Mouse (Mus musculus) embryonic facial prominence, embryonic 15.5 days (tissue): Measurements from ENCODE around the gene Nmnat1. TPM values are rescaled to one million over a fixed set of nuclear protein-coding genes. Genes with fewer than 3 reads are reported as not detected.
A peak's percentile ranks its signal among the peaks of the same experiment; 100 is the strongest.

Source experiments
- ATAC-seq: fragments of 200-750 bp; cut with Nextera tagmentation; 2 replicates; pipeline ENCODE4 v1.8.0; 2017; ENCODE audit warnings: low read depth, moderate TSS enrichment; ENCODE audit not compliant: insufficient number of reproducible peaks, low FRiP score, low TSS enrichment
- H3K27ac ChIP-seq: fragments of 300-500 bp; sonication (generic); replicated peaks from 2 replicates; pipeline ENCODE4 v1.5.1; 2015; ENCODE audit warnings: mild to moderate bottlenecking, inconsistent platforms
- H3K27me3 ChIP-seq: fragments of 300-500 bp; sonication (generic); 2 replicates; pipeline ENCODE4 v1.6.1; 2015; ENCODE audit warnings: inconsistent platforms
- H3K36me3 ChIP-seq: fragments of 300-500 bp; sonication (generic); 2 replicates; pipeline ENCODE4 v1.6.1; 2015; ENCODE audit warnings: mild to moderate bottlenecking, inconsistent platforms
- H3K4me1 ChIP-seq: fragments of 300-500 bp; sonication (generic); 2 replicates; pipeline ENCODE4 v1.6.1; 2015; ENCODE audit warnings: inconsistent platforms
- H3K4me2 ChIP-seq: fragments of 300-500 bp; sonication (generic); replicated peaks from 2 replicates; pipeline ENCODE4 v1.6.1; 2015; ENCODE audit warnings: mild to moderate bottlenecking, inconsistent platforms
- H3K4me3 ChIP-seq: fragments of 300-500 bp; sonication (generic); replicated peaks from 2 replicates; pipeline ENCODE4 v1.5.1; 2015; ENCODE audit warnings: mild to moderate bottlenecking, inconsistent platforms
- H3K9ac ChIP-seq: fragments of 300-500 bp; sonication (generic); 2 replicates; pipeline ENCODE4 v1.6.1; 2015; ENCODE audit warnings: inconsistent platforms
- H3K9me3 ChIP-seq: fragments of 300-500 bp; sonication (generic); replicated peaks from 2 replicates; pipeline ENCODE4 v1.6.1; 2016; ENCODE audit warnings: inconsistent platforms
- WGBS: fragments of 180-500 bp; shearing (Covaris S2); methylation state at CpG from one replicate; pipeline ENCODE4 v1.1.7; 2015; 5-methylcytosine and 5-hydroxymethylcytosine counted together
- polyA plus RNA-seq: library from polyadenylated mRNA; unstranded; fragments of >200 nt; fragmentation: Nextera tagmentation; extraction: Ambion mirVana; gene quantifications from 2 replicates; pipeline ENCODE4 v1.2.1, GENCODE M21; 2015

Gene Nmnat1
- polyA plus RNA-seq: 10.9 and 12.1 TPM in 2 replicates

DNA sequence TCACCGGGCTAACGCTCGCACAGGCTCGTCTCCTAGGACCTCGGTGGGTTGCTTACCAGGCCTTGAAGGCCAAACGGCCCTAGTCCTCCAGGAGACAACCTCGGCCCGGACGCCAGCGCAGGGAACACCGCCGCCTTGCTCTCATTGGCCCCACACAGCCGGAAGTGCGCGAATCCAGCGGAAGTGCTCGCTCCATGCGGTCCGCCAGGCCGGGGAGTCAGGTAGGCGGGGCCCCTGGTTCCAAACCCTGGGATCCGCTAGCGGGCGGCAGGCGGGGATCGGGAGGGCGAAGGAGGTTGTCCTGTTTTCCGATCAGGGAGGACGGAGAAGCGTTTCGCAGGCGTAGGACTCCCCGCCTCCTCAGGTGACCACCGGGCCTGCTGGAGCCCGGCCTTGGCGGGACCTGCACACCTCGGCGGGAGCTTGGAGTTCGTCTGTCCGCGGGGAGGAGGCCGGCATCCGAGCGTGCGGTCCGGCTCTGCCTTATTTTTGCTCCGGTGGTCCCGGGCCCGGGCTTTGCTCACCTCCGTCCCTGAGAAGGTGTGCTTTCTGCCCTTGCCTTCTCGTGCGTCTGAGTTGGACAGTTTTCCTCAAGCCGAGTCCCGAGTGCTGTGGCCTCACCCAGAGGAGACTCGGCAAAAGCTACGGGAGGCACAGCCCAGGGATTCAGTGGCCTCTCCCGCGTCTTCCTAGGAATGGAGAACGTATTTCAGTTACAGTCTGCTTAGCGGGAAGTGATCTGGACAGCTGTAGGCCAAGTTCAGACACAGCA is at the start of gene Nmnat1, which contains the start of gene Lzic:
Gene Nmnat1, minus strand, starts transcription at position 150 of the 772 bp plus-strand sequence.
Gene Lzic, plus strand, starts transcription at position 177 of the 772 bp plus-strand sequence.
- peaks cover 33% of the 10 kb centered on the region for H3K36me3 ChIP-seq
- no peaks in the 10 kb centered on the region for H3K27me3 ChIP-seq
- H3K4me2 ChIP-seq: peak within 1 kb of the TSS; percentile 85
- H3K27ac ChIP-seq: peak within 1 kb of the TSS; percentile 78
- peak; percentile 96 for ATAC-seq
- no peaks in the 10 kb centered on the region for H3K9me3 ChIP-seq
- WGBS: under 1% methylated on average over 60 of the region's 60 CpGs
- H3K9ac ChIP-seq: peak within 1 kb of the TSS; percentile 63
- H3K4me3 ChIP-seq: peak within 1 kb of the TSS; percentile 69
- peaks cover 20% of the 10 kb centered on the region for H3K4me1 ChIP-seq

DNA sequence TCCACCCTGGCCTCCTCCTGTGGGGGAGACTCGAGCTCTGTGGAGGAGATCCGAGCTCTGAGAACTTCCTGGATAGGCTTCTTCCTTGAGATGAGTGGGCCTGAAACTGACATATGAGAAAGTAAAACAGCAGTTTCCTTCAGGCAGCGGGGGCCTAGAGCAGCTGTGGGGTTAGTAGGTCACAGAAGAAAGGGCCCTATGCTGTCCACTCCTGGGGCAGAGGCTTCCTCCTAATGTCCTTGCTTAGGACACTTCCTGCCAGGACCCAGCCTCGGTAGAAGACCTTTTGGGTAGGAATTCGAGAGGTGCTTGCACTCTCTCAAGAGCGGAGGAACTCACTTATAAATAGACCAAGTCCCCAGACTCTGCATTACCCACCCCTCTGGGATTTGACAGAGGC is 44.7 kb upstream of the Nmnat1 start:
- no peak overlapping the region for H3K9ac ChIP-seq
- WGBS: 47% methylated on average over 6 of the region's 6 CpGs

DNA sequence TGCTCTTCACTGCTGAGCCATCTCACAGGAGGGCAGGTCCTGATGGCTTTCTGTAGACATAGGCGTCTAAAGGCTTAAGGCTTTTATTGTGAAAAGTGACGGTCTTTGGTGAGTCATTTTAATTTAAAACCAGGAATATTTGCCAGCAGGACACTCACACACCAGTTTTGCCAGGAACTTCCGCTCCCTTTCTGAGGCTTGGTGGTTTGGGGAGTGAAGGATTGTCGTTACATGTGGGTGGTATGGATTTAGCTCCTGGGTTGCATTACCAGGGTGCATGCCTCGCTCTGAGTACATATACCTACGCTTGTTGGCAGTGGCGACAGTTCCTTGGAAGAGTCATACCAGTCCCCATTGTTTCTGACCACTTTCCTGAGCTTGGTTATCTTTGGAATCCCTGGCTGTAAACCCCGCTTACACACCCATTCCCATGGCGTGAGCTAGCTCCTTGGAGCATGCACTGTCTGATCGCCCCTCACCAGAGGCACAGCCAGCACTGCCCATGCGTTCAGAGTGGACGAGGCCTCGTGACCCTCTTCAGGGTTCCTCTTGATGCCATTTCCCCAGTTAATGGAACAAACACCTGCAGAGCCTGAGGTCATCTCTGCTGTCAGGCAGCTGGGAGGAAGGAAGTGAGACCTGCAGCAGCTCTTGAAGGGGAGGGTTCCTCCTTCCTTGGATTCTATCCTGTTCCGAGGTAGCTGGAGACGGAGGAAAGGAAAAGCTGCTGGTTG is 42.8 kb upstream of the Nmnat1 start:
- no peak overlapping the region for H3K4me2 ChIP-seq
- H3K27ac ChIP-seq: no peak overlapping the region
- no peaks in the 10 kb centered on the region for H3K9me3 ChIP-seq
- no peak overlapping the region for H3K9ac ChIP-seq
- H3K4me1 ChIP-seq: peaks cover 26% of the 10 kb centered on the region
- H3K36me3 ChIP-seq: no peaks in the 10 kb centered on the region
- H3K27me3 ChIP-seq: no peaks in the 10 kb centered on the region
- no peak overlapping the region for H3K4me3 ChIP-seq
- 71% methylated on average over 15 of the region's 15 CpGs for WGBS
- ATAC-seq: no peak

More for the DNA sequence above, 44.7 kb upstream of the Nmnat1 start:
- Histone ChIP-seq H3K27me3 (no peaks in the 10 kb centered on the region), H3K4me1 (peaks cover 26% of the 10 kb centered on the region), H3K9me3 (no peaks in the 10 kb centered on the region), H3K27ac (no peak overlapping the region), H3K4me3 (no peak overlapping the region), H3K36me3 (no peaks in the 10 kb centered on the region), H3K4me2 (no peak overlapping the region)
- no peak for ATAC-seq

DNA sequence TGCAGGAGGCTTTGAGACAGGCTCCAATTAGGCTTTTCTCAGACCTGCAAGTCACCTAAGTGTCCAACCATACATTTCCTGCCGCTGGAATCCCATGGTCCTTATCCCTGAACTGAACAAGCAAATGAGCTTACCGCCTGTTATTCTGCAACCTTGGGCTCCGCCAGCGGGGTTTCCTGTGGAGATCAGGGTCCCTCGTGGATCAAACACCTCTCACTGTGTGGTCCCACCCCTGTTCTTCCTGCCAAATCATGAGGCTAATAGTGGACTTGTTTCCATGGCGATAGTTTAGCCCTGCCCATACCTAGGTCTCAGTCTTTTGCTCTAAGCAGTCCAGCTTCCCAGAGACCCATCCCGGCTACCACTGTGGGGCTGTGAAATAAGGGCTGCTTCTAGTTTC is 41.3 kb upstream of the Nmnat1 start:
- WGBS: 50% methylated on average over 7 of the region's 7 CpGs
- no peak for ATAC-seq
- H3K4me2 ChIP-seq: no peak overlapping the region
- no peak overlapping the region for H3K4me3 ChIP-seq
- no peaks in the 10 kb centered on the region for H3K36me3 ChIP-seq
- H3K27me3 ChIP-seq: no peaks in the 10 kb centered on the region
- H3K9me3 ChIP-seq: no peaks in the 10 kb centered on the region
- H3K4me1 ChIP-seq: peaks cover 26% of the 10 kb centered on the region
- no peak overlapping the region for H3K27ac ChIP-seq
- H3K9ac ChIP-seq: no peak overlapping the region

DNA sequence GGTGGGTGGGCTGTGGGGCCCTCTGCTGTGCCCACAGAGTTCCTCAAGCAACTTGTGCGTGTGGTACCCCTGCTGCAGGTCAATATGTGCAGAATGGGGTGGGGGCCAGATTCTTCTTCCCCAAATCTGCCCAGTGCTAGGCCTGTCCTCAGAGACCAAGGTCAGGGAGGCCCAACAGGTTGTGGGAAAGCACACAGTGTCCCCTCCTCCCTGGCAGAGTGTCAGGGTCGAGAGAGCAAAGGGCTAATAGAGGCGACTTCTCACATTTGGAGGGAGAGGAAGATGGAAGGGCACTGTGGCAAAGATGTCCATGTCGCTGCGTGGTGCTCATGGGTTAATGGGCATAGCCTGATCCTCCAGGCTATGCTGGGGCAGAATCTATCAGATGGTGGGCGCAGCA is 40.8 kb upstream of the Nmnat1 start:
- H3K27me3 ChIP-seq: no peaks in the 10 kb centered on the region
- no peaks in the 10 kb centered on the region for H3K9me3 ChIP-seq
- H3K9ac ChIP-seq: no peak overlapping the region
- H3K27ac ChIP-seq: no peak overlapping the region
- H3K36me3 ChIP-seq: no peaks in the 10 kb centered on the region
- H3K4me3 ChIP-seq: no peak overlapping the region
- no peak for ATAC-seq
- H3K4me2 ChIP-seq: no peak overlapping the region
- H3K4me1 ChIP-seq: peaks cover 26% of the 10 kb centered on the region
- WGBS: 71% methylated on average over 6 of the region's 6 CpGs

DNA sequence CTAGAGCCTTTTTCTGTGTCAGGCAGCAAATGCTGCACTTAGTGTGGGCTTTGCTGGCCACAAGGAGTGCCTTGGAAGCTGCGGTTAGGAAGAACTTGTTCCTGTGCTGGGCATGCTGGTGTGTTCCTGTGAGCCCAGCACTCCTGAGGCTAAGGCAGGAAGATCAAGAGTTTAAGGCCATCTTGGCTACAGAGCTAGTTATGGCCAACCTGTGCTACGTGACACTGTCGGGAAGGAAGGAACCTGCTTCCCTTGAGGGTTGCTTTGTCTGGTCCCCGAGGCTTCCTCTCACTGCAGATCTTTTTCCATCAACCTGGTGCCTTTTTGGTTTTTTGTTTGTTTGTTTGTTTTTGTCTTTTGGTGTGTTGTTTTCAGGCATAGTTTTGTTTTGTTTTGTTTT is 40.2 kb upstream of the Nmnat1 start:
- H3K9me3 ChIP-seq: no peaks in the 10 kb centered on the region
- no peaks in the 10 kb centered on the region for H3K36me3 ChIP-seq
- no peak overlapping the region for H3K9ac ChIP-seq
- peaks cover 26% of the 10 kb centered on the region for H3K4me1 ChIP-seq
- 86% methylated on average over 4 of the region's 4 CpGs for WGBS
- H3K27ac ChIP-seq: no peak overlapping the region
- H3K4me2 ChIP-seq: no peak overlapping the region
- ATAC-seq: no peak
- no peaks in the 10 kb centered on the region for H3K27me3 ChIP-seq
- H3K4me3 ChIP-seq: no peak overlapping the region

DNA sequence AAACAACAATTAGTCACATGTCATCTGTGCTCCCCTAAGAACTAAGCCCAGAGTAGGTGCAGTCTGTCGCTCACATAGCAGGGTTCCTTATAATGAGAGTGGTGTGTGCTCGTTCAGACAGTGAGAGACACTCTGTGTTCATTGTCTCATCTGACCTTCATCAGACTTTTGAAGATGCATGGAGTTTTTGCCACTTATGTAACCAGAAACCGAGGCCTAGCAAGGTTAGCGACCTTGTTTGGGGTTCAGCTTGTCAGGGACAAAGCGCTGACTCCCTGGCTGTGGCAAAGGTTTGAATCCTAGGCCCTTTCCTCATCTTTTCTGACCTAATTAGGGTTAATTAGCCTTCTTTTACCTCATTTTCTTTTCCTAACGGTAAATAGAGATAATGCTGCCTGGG is 39.0 kb upstream of the Nmnat1 start:
- Histone ChIP-seq H3K9ac (no peak overlapping the region), H3K4me2 (no peak overlapping the region), H3K4me3 (no peak overlapping the region), H3K27me3 (no peaks in the 10 kb centered on the region), H3K27ac (no peak overlapping the region), H3K9me3 (no peaks in the 10 kb centered on the region), H3K36me3 (no peaks in the 10 kb centered on the region), H3K4me1 (peaks cover 31% of the 10 kb centered on the region)
- no peak for ATAC-seq
- 74% methylated on average over 6 of the region's 6 CpGs for WGBS

DNA sequence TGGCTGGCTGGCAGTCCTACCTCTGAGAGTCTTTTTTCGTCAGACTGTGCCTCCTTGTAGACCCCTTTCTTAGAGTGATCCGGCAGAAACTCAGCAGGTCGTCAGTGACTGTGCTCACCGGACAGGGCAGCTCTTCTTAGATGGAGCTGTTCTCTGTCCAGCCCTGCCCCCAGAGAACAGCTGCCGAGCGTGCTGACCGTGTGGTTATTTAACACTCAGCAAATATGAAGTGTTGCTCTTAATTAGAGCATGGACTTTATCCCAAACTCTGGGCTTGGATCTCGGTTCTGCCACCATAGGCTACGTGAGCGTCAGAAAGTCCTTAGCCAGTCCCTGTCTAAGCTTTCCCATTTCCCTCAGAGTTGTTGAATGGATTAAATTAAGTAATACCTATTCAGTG is 36.3 kb upstream of the Nmnat1 start:
- peaks cover 18% of the 10 kb centered on the region for H3K4me1 ChIP-seq
- no peak overlapping the region for H3K4me2 ChIP-seq
- ATAC-seq: no peak
- WGBS: 72% methylated on average over 10 of the region's 10 CpGs
- no peak overlapping the region for H3K27ac ChIP-seq
- H3K9me3 ChIP-seq: no peaks in the 10 kb centered on the region
- no peak overlapping the region for H3K4me3 ChIP-seq
- H3K9ac ChIP-seq: no peak overlapping the region
- H3K36me3 ChIP-seq: no peaks in the 10 kb centered on the region
- no peaks in the 10 kb centered on the region for H3K27me3 ChIP-seq

DNA sequence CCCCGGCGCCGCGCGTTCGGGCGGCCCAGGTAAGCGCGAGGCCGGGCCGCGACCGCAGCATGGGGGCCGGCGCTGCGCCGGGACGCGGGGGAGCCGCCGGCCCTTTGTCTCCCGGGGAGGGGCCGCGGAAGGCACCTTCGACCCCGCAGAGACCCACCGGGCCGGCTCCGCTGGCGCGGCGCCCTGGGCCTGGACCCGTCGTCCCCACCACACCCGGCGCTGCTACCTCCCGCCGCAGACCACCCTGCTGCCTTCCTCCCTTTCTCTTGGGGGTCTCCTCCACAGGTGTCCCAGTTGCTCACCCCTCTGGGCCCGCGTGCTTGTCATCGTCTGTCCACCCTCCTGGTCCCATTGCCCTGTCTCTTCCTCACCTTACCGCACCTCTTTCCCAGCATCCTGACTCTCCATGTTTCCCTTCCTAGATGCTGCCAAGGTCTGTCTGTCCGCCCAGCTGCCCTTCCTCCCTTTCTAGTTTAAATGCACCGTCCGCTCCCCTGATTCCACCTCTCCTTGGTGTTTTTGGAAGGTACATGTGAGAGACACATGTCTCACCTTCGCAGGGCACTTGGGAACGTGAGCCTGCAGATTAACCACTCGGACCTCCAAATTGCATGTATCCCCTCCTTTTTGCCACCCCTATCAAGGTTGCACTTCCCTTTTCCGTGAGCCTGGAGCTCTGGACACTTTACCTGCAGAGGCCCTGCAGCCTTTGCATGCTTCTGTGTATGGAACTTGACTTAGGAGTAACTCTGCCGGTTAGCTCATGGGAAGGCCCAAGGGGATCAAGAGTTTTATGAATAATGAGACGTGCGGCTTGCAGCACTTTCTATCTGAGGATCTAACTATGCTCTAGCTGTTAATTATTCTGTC is 33.6 kb upstream of the Nmnat1 start:
- 2% methylated on average over 50 of the region's 52 CpGs for whole genome bisulfite sequencing
- peak overlapping the region; percentile 81 for H3K4me3 ChIP-seq
- ATAC-seq: no peak
- no peaks in the 10 kb centered on the region for H3K9me3 ChIP-seq
- H3K9ac ChIP-seq: peak overlapping the region; percentile 80
- H3K4me1 ChIP-seq: peaks cover 11% of the 10 kb centered on the region
- peak overlapping the region; percentile 82 for H3K27ac ChIP-seq
- H3K27me3 ChIP-seq: no peaks in the 10 kb centered on the region
- peak overlapping the region; percentile 77 for H3K4me2 ChIP-seq
- H3K36me3 ChIP-seq: no peaks in the 10 kb centered on the region

DNA sequence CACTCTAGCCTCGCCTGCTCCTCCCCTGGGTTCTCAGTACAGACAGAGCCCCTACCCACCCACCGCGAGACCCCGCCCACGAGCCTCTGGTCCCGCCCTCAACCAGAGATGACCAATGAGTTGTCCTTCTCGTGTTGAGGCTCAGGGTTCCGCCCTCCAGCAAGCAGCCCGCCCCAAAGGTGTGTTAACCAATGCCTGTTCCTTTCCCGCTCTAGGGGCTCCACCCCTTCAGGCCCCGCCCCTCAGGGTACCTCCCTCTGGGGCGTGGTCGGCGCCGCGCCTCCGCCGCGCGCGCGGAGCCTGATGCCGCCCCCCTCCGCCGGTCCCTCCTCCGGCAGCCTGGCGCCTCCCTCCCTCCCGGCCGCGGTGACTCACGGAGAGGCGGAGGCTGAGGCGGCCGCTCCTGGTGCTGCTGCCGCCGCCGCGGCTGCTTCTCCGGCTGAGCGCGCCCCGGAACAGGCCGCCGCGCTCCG is 32.9 kb upstream of the Nmnat1 start, which contains the start of gene Ctnnbip1:
Gene Ctnnbip1, plus strand, starts transcription at position 369 of the 473 bp plus-strand sequence.
- H3K4me2 ChIP-seq: peak within 1 kb of the TSS; percentile 77
- H3K4me3 ChIP-seq: peak within 1 kb of the TSS; percentile 81
- WGBS: under 1% methylated on average over 45 of the region's 46 CpGs
- no peaks in the 10 kb centered on the region for H3K9me3 ChIP-seq
- peak within 1 kb of the TSS; percentile 82 for H3K27ac ChIP-seq
- H3K27me3 ChIP-seq: no peaks in the 10 kb centered on the region
- no peaks in the 10 kb centered on the region for H3K36me3 ChIP-seq
- ATAC-seq: peak; percentile 99
- peak within 1 kb of the TSS; percentile 80 for H3K9ac ChIP-seq
- H3K4me1 ChIP-seq: peaks cover 11% of the 10 kb centered on the region

DNA sequence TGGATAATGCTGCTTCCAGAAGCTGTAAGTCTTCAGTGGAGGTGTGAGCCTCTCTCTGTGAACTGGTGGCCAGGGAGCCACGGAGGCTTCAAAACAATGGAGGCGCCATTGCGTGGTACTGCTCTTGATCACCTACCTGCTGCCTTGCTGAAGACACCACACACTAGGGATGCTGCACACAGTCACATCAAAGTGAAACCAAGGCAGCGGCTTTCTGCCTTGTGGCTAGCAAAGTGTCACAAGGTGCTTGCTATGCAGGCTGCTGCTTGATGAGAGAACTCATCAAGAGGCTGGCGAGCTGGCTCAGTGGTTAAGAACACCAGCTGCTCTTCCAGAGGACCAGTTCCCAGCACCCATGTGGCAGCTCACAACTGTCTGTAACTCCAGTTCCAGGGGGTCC is 30.7 kb upstream of the Nmnat1 start:
- Histone ChIP-seq H3K27me3 (no peaks in the 10 kb centered on the region), H3K36me3 (no peaks in the 10 kb centered on the region), H3K4me2 (no peak overlapping the region), H3K27ac (no peak overlapping the region), H3K4me1 (peaks cover 11% of the 10 kb centered on the region), H3K9me3 (no peaks in the 10 kb centered on the region), H3K4me3 (no peak overlapping the region), H3K9ac (no peak overlapping the region)
- WGBS: 88% methylated on average over 5 of the region's 5 CpGs
- no peak for ATAC-seq
